Mouse (Mus musculus) adipocyte (in vitro differentiated cells): Measurements from ENCODE around the gene Rgs1.

Experiments used
- DNase-seq: peaks from one replicate; pipeline ENCODE4 v3.0.0-alpha.2; 2016; ENCODE audit warnings: low spot score

Gene Rgs1

DNA sequence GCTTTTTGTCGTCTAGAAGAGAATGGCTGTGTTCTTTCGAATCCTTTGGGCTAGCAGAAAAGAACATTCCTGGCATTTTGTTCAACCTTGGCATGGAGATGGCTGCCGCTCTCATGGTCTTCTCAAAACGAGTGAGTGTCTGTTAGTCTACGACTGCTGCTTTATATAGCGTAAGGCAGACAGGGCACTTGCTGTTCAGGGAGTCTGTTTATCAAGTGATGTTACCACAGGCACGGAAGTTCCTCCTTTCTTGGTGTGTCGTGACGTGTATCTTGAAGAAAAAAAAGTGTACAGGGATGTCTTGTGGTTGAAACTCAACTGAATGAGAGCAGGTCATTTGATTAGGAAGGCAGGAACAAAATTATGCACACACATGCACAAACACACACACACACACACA lies at the start of gene Rgs1:
Rgs1 (minus strand) TSS at position 320 of the 400 bp plus-strand sequence.
- no peak for DNase-seq

- no peak for DNase-seq
Measured at GRCm38 (mm10) chr1:144283020-144284014, 34.3 kb upstream of the Rgs1 start.

DNA sequence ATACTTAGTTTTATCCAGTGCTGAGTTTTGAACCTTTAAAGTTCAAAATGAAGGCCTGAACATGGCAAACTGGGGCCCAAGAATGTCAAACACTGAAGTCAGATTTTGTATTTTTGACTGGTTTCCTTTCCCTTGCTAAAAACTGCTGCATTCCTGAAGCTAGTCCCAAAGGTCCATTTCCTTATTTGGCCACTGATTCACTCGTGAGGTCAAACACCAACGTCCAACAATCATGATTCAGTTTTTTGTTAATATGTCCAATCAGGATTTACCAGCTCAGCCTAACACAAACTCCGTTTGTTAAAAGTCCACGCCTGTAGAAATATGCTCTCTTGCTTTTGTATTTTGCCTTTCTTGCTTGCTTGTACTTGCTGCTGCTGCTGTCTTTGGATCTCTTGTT lies 31.0 kb upstream of the Rgs1 start:
- DNase-seq: peak; percentile 29

- no peak for DNase-seq
Measured at GRCm38 (mm10) chr1:144272991-144273390, 23.9 kb upstream of the Rgs1 start.

GRCm38 (mm10) chr1:144269112-144269511 lies 20.1 kb upstream of the Rgs1 start:
- no peak for DNase-seq

GRCm38 (mm10) chr1:144267471-144268470 lies 18.7 kb upstream of the Rgs1 start:
- peak; percentile 5 for DNase-seq

DNA sequence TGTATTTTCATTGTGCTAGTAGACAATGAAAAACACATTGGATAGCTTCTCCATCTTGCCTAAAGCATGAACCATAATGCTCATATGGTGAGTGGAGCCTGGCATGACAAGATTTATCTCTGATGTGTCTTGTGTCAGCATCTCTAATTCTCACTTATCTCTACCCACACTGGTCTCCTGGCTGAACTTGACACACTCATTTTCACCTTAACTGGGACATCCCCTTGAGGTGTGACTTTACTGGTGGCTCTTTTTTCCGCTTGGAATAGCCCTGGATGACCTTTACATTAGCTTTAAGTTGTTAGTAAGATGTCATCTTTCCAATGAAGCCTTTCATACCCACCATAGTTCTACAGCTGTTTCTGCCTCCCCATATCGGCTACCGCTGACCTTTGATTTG lies 15.0 kb upstream of the Rgs1 start:
- DNase-seq: no peak

- no peak for DNase-seq
Measured at GRCm38 (mm10) chr1:144262008-144262407, 13.0 kb upstream of the Rgs1 start.

- DNase-seq: no peak
Measured at GRCm38 (mm10) chr1:144258779-144259178, 9.7 kb upstream of the Rgs1 start.

DNA sequence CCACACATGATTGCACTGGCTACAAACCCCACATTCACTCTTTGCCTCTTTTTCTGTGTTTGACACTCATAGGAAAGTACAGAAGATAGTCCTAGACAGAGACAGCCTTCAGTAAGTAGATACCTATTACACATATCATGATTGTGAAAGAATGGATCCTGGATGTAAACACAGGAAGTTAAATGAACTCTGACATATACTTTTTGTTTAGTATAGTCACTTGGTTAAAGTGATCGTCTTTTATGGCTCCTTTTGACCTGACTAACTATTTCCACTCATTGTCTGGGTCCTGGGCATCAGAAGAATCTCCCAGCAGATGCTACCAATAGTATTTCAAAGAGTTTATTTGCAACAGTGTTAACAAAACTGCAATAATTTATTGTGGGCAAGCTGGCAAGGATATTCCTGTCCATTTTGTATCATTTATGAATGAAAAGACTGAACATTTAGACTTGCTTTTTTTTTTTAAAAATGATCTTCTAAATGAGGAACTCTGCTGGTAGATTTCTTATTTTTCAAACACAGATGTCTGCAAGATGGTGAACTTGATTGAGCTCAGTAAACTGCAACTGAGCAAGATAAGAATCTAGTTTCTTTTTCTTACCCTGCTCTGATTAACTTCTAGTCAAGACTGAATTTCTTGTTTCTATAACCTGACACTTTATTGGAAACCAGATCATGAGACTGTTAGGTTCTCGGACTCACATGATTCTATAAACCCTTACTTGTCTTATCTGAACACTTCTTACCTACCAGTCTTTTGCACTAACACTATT lies 7.7 kb upstream of the Rgs1 start:
- DNase-seq: no peak

- no peak for DNase-seq
Measured at GRCm38 (mm10) chr1:144248206-144248605, 836 bp downstream of the Rgs1 start.

DNA sequence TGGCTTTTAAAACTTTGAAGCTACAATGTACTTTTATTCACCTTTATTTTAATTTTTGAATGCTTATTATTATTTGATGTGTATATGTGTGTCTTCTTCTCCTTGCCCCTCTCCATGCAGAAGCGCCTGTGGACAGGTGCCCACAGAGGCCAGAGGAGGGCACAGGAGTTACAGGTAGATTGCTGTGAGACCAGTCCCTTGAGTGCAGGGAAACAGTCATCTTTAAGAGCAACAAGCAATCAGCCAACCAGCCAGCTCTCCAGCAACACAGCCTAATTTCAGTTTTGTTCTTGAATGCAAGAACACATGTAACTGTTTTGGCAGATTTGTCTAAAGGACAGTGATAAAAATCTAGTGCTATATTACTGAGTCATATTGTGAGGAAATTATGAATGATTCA lies 1.7 kb downstream of the Rgs1 start:
- no peak for DNase-seq

- peak; percentile 58 for DNase-seq
Measured at GRCm38 (mm10) chr1:144243511-144243910, 5.5 kb downstream of the Rgs1 start.

- no peak for DNase-seq
Measured at GRCm38 (mm10) chr1:144239195-144239594, 9.8 kb downstream of the Rgs1 start.

DNA sequence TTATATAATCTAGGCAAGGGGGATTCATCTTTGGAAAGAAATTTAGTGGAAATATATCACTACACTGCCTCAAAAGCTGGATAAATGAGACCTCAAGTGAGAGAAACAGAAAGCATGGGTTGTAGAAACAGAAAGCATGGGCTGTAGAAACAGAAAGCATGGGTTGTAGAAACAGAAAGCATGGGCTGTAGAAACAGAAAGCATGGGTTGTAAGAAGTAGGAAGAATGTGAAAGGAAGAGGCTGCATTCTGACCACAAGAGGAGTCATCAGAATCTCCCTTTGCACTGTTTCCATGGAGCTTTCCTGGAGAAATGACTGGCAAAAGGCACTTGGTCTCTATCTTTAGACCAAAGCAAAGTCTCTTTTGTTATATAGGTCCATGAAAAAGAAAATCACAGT lies 33.8 kb downstream of the Rgs1 start:
- no peak for DNase-seq

- DNase-seq: peak; percentile 5
Measured at GRCm38 (mm10) chr1:144210912-144211311, 38.1 kb downstream of the Rgs1 start.

DNA sequence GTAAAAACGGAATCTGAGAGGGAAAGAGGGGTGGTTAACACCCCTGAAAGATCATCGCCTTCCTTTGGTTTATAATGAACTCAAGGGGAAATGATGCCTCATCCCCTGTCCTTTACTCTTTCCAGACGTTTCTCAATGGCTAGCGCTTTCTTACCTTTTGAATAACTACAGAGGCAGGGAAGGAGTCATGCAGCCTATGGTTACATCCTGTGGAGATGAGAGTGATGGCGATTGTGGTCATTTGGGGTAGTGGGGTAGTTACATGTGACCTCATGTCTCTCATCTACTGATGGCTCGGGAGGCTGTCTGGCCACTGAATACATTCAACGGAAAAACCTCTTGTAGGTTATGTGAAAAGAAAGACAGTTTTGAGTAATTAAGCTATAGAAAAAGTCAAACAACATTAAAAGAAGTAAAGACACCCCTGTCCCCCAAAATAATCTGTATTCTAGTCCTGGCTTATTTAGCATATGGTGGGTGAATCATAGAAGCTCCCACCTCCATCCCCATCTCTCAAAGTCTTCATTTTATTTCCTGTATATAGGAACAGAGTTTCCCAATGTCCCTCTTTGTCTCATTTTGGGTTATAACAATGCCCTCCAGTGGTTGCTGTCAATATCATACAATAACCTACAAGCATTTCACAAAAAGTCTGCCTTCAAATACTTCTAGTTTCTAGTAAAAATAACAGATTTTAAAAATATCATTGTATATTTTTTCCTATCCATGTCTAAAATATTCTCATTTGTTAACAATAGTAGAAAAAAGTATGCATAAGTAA lies 42.6 kb downstream of the Rgs1 start:
- DNase-seq: no peak

GRCm38 (mm10) chr1:144204766-144205165 lies 44.3 kb downstream of the Rgs1 start:
- no peak for DNase-seq

DNA sequence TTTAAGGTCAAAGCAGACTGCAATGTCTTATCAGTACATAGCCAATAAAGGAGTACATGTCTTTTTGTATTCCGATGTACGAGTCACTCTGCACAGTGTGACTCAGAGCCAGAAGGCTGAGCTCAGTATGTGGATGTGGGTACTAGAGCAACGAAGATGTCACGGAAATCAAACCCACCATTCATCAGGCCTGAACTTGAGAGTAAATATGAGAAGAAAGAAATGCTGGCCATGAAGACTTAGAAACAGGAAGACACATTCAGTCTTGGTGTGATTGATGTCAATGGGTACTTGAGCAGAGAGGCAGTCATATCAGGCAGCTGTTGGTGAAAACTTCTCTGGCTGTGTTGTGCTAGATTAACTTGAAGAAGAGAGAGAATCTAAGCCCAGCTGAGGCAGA lies 46.1 kb downstream of the Rgs1 start:
- no peak for DNase-seq

DNA sequence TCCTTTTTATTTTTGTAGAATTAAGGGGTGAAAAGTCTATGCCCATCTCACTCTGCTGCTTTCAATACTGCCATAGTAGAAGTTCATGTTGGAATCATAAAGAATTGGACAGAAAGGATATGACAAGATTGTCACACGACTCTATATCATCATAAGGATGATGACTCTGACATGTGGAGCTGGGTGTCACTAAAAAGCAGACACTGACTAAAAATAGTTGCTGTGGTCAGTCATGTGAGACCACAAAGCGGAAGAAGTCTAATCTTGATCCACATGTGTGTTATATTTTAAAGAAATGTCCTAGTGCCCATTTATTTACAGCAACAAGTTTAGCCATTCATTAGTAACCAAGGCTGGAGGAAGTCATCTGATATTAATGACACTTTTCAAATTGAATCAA lies 48.5 kb downstream of the Rgs1 start:
- DNase-seq: no peak

DNA sequence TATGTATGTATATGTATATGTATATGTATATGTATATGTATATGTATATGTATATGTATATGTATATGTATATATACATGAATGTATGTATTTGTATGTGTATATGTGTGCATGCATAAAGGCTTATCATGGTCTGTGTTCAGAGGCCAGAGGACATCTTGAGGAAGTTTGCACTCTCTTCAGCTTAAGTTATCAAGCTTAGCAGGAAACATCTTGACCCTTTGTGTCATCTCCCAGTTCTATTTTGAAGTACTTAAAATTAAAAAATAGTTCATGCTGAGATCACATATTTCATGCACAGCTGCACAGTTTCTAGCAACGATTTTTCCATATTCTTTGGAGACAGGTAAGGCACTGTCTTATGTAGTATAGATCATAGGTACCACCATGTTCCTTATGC lies 49.5 kb downstream of the Rgs1 start:
- DNase-seq: no peak
